Mouse (Mus musculus): ENCODE data around the gene Hmgb2.
A peak's percentile ranks its signal among the peaks of the same experiment; 100 is the strongest.
"Not testable (repeated sequence)": the region's sequence is repeated elsewhere in the genome, so short reads cannot be mapped to it uniquely, and the experiment has no call there.

Hmgb2 gene

GRCm38 (mm10) chr8:57510791-57511315 is 854 bp upstream of the Hmgb2 start:
- DNase-seq (ENCODE audit: low read depth, low spot score): no peak

- no peak for DNase-seq (ENCODE audit: low read depth, low spot score)
Measured at GRCm38 (mm10) chr8:57512141-57513056, 692 bp downstream of the Hmgb2 start.

DNA sequence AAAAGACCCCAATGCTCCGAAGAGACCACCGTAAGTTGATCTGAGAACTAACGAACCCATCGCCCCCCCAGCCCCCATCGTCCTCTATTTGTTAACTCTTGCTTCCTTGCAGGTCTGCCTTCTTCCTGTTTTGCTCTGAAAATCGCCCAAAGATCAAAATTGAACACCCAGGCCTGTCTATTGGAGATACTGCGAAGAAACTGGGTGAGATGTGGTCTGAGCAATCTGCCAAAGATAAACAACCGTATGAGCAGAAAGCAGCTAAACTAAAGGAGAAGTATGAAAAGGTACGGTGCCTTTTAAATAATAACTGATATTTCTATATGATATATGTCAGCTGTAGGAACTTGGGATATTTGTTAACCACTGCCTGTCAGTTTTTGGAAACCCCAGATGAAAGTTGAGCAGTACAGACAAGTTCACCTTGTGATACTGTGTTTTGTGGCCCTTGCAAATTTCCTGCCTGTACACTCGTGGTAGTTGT is 1.5 kb downstream of the Hmgb2 start:
- DNase-seq (ENCODE audit: low read depth, low spot score): not testable (repeated sequence)

- not testable (repeated sequence) for DNase-seq (ENCODE audit: low read depth, low spot score)
Measured at GRCm38 (mm10) chr8:57516685-57517084, 5.0 kb downstream of the Hmgb2 start.

- no peak for DNase-seq (ENCODE audit: low read depth, low spot score)
Measured at GRCm38 (mm10) chr8:57517723-57518122, 6.0 kb downstream of the Hmgb2 start.

DNA sequence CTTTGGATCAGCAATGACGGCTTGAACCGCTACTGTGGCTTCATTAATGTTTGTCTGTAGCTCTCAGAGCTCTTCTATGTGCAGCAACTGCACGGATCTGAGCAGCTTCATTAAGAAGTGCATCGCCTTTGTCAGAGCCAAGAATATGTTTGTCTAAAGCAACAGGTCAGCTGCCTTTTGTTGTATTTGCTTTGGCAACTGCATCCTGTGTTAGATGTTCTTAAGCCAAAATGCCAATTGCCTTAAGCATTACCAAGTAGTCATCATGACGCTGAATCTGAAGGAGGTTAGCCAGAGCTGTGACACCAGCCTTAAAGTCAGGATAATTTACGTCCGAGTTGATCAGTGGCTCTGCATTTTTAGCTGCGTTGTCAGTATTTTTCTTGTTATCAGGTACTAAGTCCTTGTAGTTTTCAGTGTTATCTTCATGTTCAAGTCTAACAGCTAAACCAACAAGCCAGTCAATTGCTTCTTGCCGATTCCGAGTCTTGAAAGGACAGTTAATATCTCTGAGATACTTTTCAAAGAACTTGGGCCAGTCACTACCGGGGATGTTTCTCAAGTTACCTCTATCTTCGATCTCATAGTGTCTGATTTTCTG is 8.6 kb downstream of the Hmgb2 start:
- no peak for DNase-seq (ENCODE audit: low read depth, low spot score)

- no peak for DNase-seq (ENCODE audit: low read depth, low spot score)
Measured at GRCm38 (mm10) chr8:57528036-57528435, 16.3 kb downstream of the Hmgb2 start.

GRCm38 (mm10) chr8:57530238-57530637 is 18.5 kb downstream of the Hmgb2 start:
- no peak for DNase-seq (ENCODE audit: low read depth, low spot score)

DNA sequence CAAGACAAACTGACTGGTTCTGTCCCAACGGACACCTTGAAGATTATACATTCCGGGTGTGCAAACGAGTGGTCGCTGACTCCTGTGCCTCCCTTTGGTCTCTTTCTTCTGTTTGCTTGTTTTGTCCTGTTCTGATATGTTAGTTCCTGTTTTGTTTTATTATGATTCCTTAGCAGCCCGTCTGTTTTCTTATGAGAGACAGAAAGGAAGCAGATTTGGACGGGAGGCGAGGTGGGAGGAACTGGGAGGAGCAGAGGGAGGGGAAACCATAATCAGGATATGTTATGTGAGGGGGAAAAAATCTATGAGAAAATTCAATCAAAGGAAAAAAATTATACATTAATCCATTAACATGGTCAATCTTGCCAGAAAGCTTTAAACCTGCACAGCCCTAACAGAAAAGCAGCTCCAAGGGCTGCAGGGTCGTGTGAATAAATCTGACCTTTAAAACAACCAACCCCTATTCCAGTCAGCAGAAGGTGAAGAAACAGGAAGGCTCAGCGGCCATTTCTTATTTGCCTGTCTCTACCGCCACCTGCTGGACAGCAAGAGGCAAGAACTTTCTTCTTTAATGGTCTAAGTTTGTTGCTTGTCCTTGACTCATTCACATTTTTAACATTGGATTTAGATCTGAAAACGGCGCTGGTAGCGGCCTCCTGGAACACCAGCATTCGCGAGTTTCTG is 19.1 kb downstream of the Hmgb2 start:
- peak; percentile 82 for DNase-seq (ENCODE audit: low read depth, low spot score)

- DNase-seq (ENCODE audit: low read depth, low spot score): no peak
Measured at GRCm38 (mm10) chr8:57532223-57532622, 20.5 kb downstream of the Hmgb2 start.

- DNase-seq (ENCODE audit: low read depth, low spot score): no peak
Measured at GRCm38 (mm10) chr8:57533106-57533505, 21.4 kb downstream of the Hmgb2 start.

DNA sequence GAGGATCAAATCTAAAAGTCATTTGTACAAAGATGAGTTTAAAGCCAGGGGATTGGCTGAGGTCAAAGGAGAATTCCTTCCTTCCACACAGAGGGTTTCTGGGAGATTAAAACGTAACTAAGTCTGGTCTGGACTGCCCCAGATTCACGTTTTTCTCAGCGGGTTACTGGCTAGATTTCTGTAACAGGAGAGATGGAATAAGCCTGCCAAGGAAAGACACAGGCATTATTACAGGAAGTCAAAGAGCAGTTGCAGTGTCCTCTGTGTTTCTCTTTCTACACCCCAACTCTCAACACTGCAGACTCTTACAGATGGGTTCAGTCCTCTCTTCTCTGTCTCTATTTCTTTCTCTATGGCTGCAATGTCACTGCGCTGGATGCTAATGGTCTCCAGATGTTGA is 22.8 kb downstream of the Hmgb2 start:
- no peak for DNase-seq (ENCODE audit: low read depth, low spot score)

DNA sequence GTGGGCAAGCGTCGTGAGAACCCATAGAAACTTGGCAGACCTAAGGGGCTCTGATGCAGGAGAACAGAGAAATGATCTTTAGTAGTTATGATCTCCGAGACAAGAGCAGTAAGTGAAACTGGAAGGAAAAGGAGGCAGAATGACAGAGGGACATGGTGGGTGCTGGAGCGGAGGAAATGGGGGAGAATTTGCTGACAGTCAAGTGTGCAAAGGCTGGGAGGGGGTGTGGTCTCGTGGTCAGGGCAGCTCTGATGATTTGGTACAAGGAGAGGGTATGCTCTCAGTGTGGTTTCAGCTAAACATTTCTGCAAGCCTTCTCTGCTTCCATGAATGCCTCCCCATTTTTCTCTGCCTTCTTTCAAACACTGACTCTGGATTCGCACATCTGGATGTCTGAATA is 24.5 kb downstream of the Hmgb2 start:
- no peak for DNase-seq (ENCODE audit: low read depth, low spot score)

DNA sequence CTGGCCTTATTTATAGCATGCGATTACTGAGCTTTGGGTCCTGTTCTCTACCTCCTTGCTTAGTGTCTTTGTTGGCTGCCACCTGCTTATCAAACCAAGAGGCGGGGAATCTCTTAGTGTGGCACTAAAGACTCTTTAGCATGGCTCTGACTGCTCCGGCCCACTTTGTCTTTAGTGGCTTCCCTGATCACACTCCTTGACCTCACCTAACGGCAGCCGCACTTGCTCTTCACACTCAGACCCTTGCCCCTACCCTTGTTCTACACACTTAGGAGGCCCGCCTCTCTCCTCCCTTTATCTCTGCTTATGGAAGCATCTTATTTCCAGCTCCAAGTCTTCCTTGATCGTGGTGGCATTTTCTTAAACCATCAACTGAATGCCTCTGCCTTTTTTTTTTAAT is 26.9 kb downstream of the Hmgb2 start:
- DNase-seq (ENCODE audit: low read depth, low spot score): no peak

GRCm38 (mm10) chr8:57540110-57540838 is 28.6 kb downstream of the Hmgb2 start:
- peak; percentile 24 for DNase-seq (ENCODE audit: low read depth, low spot score)

DNA sequence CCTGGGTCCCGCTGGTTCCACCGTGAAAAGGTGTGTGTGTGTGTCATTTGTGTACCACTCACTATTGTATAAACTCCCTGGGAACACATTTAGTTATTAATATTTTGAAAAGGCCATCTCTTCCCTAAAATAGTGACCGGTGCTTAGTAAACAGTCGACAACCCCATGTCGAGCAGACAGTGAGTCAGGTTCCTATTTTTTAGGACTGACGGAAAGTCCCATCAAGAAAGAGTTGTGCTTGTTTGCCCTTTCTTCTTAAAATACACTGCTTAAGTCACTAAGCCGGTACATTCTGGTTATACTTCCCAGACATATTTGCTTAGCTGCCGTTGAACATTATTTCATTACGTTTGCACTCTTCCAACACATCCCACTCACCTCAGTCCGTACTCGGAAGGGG is 29.2 kb downstream of the Hmgb2 start:
- no peak for DNase-seq (ENCODE audit: low read depth, low spot score)

GRCm38 (mm10) chr8:57541405-57541804 is 29.7 kb downstream of the Hmgb2 start:
- DNase-seq (ENCODE audit: low read depth, low spot score): no peak

DNA sequence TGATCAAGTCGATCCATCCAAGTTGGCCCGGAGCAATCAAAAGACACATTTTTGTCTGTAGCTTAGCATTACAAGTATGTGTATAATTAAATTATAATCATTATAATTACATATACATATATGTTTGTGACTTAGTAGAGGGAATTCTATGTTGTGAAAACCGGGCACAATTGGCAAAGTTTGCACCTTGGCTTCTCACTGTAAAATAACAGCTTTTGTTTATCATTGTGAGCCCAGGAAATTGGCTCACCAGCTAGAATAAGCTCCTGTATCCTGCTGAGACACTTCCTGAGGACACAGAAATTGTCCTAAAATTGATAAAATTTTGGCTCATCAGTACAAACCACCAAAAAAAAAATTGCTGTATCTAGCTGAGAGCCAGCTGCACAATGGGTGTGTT is 34.7 kb downstream of the Hmgb2 start:
- no peak for DNase-seq (ENCODE audit: low read depth, low spot score)

DNA sequence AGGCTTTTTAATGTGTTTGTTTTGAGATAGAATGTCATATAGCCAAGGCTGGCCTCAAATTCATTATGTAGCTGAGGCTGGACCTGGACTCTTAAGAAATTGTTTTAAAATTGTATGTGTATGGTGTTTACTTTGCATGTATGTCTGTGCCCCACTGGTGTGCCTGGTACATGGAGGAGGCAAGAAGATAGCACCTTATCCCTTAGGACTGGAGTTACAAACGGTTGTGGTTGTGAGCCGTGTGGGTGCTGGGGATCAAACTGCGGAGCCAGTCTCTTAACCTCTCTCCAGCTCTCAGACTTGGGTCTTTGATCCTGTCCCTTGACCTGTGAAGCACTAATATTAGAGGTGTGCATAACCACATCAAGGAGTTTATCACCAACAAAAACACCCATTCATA is 35.1 kb downstream of the Hmgb2 start:
- DNase-seq (ENCODE audit: low read depth, low spot score): no peak

DNA sequence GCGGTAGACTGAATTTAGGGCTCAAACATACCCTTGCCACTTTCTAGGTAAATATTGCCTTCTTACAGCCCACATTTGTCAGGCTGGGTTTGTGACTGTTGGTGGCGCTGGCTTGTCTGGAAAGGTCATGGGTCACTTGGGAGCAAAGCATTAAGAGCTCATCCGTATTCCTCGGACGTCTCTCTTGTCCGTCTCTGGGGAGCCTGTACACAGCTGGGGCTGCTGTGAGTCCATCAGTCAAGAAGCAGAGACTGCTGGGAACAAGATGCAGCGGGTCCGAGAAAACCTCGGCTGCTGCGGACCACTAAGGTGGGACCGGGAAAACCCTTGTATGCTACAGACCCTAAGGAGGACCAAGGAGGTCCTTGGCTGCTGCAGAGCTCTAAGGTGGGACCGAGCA is 35.9 kb downstream of the Hmgb2 start:
- DNase-seq (ENCODE audit: low read depth, low spot score): no peak
